Mouse (Mus musculus) midbrain, postnatal 0 days (tissue): ENCODE measurements around the gene Dnajb6. TPM values are rescaled to one million over a fixed set of nuclear protein-coding genes. Genes with fewer than 3 reads are reported as not detected.
"Not testable (repeated sequence)": the region's sequence is repeated elsewhere in the genome, so short reads cannot be mapped to it uniquely, and the experiment has no call there.

ENCODE experiments used
- ATAC-seq: fragments of 200-750 bp; cut with Nextera tagmentation; 2 replicates; pipeline ENCODE4 v1.8.0; 2017; ENCODE audit warnings: moderate number of reproducible peaks, mild to moderate bottlenecking, moderate TSS enrichment, moderate library complexity; ENCODE audit not compliant: low FRiP score
- DNase-seq: peaks from one replicate; pipeline ENCODE4 v3.0.0-alpha.2; 2015; ENCODE audit warnings: low spot score
- H3K27ac ChIP-seq: fragments of 300-500 bp; sonication (generic); 2 replicates; pipeline ENCODE4 v1.5.1; 2014; ENCODE audit warnings: low read depth, mild to moderate bottlenecking, low read length, mixed read lengths
- H3K27me3 ChIP-seq: fragments of 300-500 bp; sonication (generic); 2 replicates; pipeline ENCODE4 v1.6.1; 2014; ENCODE audit warnings: low read length, control low read depth, mixed read lengths; ENCODE audit not compliant: insufficient read depth
- H3K36me3 ChIP-seq: fragments of 300-500 bp; sonication (generic); 2 replicates; pipeline ENCODE4 v1.6.1; 2014; ENCODE audit warnings: low read length, control low read depth, mixed read lengths; ENCODE audit not compliant: insufficient read depth
- H3K4me1 ChIP-seq: fragments of 300-500 bp; sonication (generic); 2 replicates; pipeline ENCODE4 v1.6.1; 2014; ENCODE audit warnings: mild to moderate bottlenecking, control low read depth, antibody characterized with exemption, low read length, mixed read lengths; ENCODE audit not compliant: insufficient read depth
- H3K4me2 ChIP-seq: fragments of 300-500 bp; sonication (generic); 2 replicates; pipeline ENCODE4 v1.6.1; 2014; ENCODE audit warnings: low read depth, mild to moderate bottlenecking, low read length, mixed read lengths; ENCODE audit not compliant: poor library complexity, severe bottlenecking
- H3K4me3 ChIP-seq: fragments of 300-500 bp; sonication (generic); 2 replicates; pipeline ENCODE4 v1.5.1; 2014; ENCODE audit warnings: low read depth, mild to moderate bottlenecking, low read length, moderate library complexity
- H3K9ac ChIP-seq: fragments of 300-500 bp; sonication (generic); replicated peaks from 2 replicates; pipeline ENCODE4 v1.6.1; 2014; ENCODE audit warnings: mild to moderate bottlenecking, low read length, moderate library complexity, mixed read lengths; ENCODE audit not compliant: poor library complexity, severe bottlenecking
- H3K9me3 ChIP-seq: fragments of 300-500 bp; sonication (generic); 2 replicates; pipeline ENCODE4 v1.6.1; 2016; ENCODE audit warnings: low read length, control low read depth
- CTCF ChIP-seq: IDR thresholded peaks from 2 replicates; pipeline ENCODE4 v1.5.1; 2016; ENCODE audit warnings: antibody characterized with exemption, mild to moderate bottlenecking
- WGBS: fragments of 180-500 bp; shearing (Covaris S2); extraction: QIAGEN DNeasy Blood & Tissue Kit; methylation state at CpG from one replicate; pipeline ENCODE4 v1.1.7; 2014; 5-methylcytosine and 5-hydroxymethylcytosine counted together
- polyA plus RNA-seq: library from polyadenylated mRNA; unstranded; fragments of >200 nt; fragmentation: Nextera tagmentation; extraction: Ambion mirVana; gene quantifications from 2 replicates; pipeline ENCODE4 v1.2.1, GENCODE M21; 2015
- total RNA-seq: library from RNA; depleted of rRNA; stranded (reverse); fragments of >200 nt; gene quantifications from 2 replicates; pipeline ENCODE4 v1.2.3, GENCODE M21; 2014

The Dnajb6 gene
- total and polyA plus RNA-seq, 2 experiments from 2014 or later: 183 to 362 TPM

GRCm38 (mm10) chr5:29708258-29708657 is 27.2 kb upstream of the Dnajb6 start:
- H3K9me3 ChIP-seq: no peaks in the 10 kb centered on the region
- no peak overlapping the region for H3K4me3 ChIP-seq
- no peak overlapping the region for H3K9ac ChIP-seq
- TF ChIP-seq CTCF: no peak
- no peak for ATAC-seq
- WGBS: 35% methylated on average over 5 of the region's 5 CpGs
- no peaks in the 10 kb centered on the region for H3K27me3 ChIP-seq
- no peaks in the 10 kb centered on the region for H3K36me3 ChIP-seq
- no peak overlapping the region for H3K27ac ChIP-seq
- H3K4me1 ChIP-seq: no peaks in the 10 kb centered on the region
- no peak for DNase-seq
- no peak overlapping the region for H3K4me2 ChIP-seq

- no peak for TF ChIP-seq CTCF
- Histone ChIP-seq H3K4me2 (no peak overlapping the region), H3K4me3 (no peak overlapping the region), H3K9me3 (no peaks in the 10 kb centered on the region), H3K9ac (no peak overlapping the region), H3K27ac (no peak overlapping the region), H3K36me3 (no peaks in the 10 kb centered on the region), H3K27me3 (no peaks in the 10 kb centered on the region), H3K4me1 (no peaks in the 10 kb centered on the region)
- ATAC-seq (no peak), DNase-seq (no peak)
Measured at GRCm38 (mm10) chr5:29711631-29712030, 23.9 kb upstream of the Dnajb6 start.

GRCm38 (mm10) chr5:29712906-29713305 is 22.6 kb upstream of the Dnajb6 start:
- no peak for DNase-seq
- Histone ChIP-seq H3K9me3 (no peaks in the 10 kb centered on the region), H3K27me3 (no peaks in the 10 kb centered on the region), H3K27ac (no peak overlapping the region), H3K9ac (no peak overlapping the region), H3K36me3 (no peaks in the 10 kb centered on the region), H3K4me3 (no peak overlapping the region), H3K4me1 (no peaks in the 10 kb centered on the region), H3K4me2 (no peak overlapping the region)
- no peak for TF ChIP-seq CTCF
- WGBS: 76% methylated on average over 1 of the region's 1 CpGs
- ATAC-seq: no peak

DNA sequence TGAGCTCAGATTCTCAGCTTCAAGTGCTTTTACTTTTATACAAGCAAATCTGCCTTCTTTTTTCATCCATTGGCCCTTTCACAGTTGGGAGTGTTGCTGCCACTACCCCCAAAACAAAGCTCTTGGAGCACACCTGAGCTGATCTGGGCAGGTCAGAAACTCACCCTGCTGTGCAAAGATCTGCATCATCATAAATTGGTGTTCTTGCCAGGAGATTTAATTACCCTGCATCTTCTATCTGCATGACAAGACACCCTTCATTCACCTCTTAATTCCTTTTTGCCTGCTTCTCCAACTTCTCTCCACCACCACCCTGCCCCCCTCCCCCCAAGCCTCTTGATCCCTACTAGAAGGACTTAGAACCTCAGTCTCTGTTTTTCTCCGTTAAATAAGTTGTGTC is 14.3 kb upstream of the Dnajb6 start:
- Histone ChIP-seq H3K4me2 (no peak overlapping the region), H3K27me3 (no peaks in the 10 kb centered on the region), H3K9me3 (no peaks in the 10 kb centered on the region), H3K4me3 (no peak overlapping the region), H3K4me1 (no peaks in the 10 kb centered on the region), H3K36me3 (no peaks in the 10 kb centered on the region), H3K9ac (no peak overlapping the region), H3K27ac (no peak overlapping the region)
- WGBS: 13% methylated on average over 1 of the region's 1 CpGs
- no peak for ATAC-seq
- no peak for DNase-seq
- TF ChIP-seq CTCF: no peak

GRCm38 (mm10) chr5:29725369-29725768 is 10.1 kb upstream of the Dnajb6 start:
- Histone ChIP-seq H3K9ac (no peak overlapping the region), H3K27me3 (no peaks in the 10 kb centered on the region), H3K4me1 (no peaks in the 10 kb centered on the region), H3K9me3 (no peaks in the 10 kb centered on the region), H3K4me3 (no peak overlapping the region), H3K27ac (no peak overlapping the region), H3K36me3 (no peaks in the 10 kb centered on the region), H3K4me2 (no peak overlapping the region)
- 84% methylated on average over 2 of the region's 2 CpGs for WGBS
- DNase-seq: no peak
- ATAC-seq: no peak
- TF ChIP-seq CTCF: no peak

GRCm38 (mm10) chr5:29726070-29726469 is 9.4 kb upstream of the Dnajb6 start:
- not testable (repeated sequence) for H3K4me3 ChIP-seq, ATAC-seq, H3K27me3 ChIP-seq, H3K4me2 ChIP-seq, H3K9ac ChIP-seq, DNase-seq, H3K9me3 ChIP-seq, H3K4me1 ChIP-seq, H3K27ac ChIP-seq, H3K36me3 ChIP-seq
- 85% methylated on average over 5 of the region's 5 CpGs for WGBS
